Mouse (Mus musculus) MEL (cell line): ENCODE measurements around the gene Cep170b. TPM values are rescaled to one million over a fixed set of nuclear protein-coding genes. Genes with fewer than 3 reads are reported as not detected.

Experiments used
- DNase-seq: peaks from one replicate; pipeline ENCODE4 v3.0.0; 2011; ENCODE audit warnings: low read depth, low spot score
- H3K27ac ChIP-seq: 2 replicates; pipeline ENCODE4 v1.5.1; 2012; ENCODE audit warnings: low read depth, mild to moderate bottlenecking, control low read depth, low read length, moderate library complexity; ENCODE audit not compliant: control insufficient read depth
- H3K27me3 ChIP-seq, 2 experiments: fragments of 150-350 bp in 1 of 2; sonication (generic) in 1 of 2; 2 replicates each; pipeline ENCODE4 v1.6.1; 2012; ENCODE audit warnings: low read length in 2 of 2, mild to moderate bottlenecking in 2 of 2, improper control_type of control experiment in 1 of 2, moderate library complexity in 1 of 2; ENCODE audit not compliant: insufficient read depth in 2 of 2, control insufficient read depth in 1 of 2
- H3K36me3 ChIP-seq, 2 experiments: 2 replicates each; pipeline ENCODE4 v1.6.1; 2012 to 2014; ENCODE audit warnings: low read length in 2 of 2, improper control_type of control experiment in 1 of 2, inconsistent platforms in 1 of 2, mild to moderate bottlenecking in 1 of 2; ENCODE audit not compliant: insufficient read depth in 2 of 2, control insufficient read depth in 1 of 2
- H3K4me1 ChIP-seq, 2 experiments: fragments of 150-350 bp in 1 of 2; sonication (generic) in 1 of 2; 2 replicates each; pipeline ENCODE4 v1.6.1; 2012; ENCODE audit warnings: low read length in 2 of 2, improper control_type of control experiment in 1 of 2, mild to moderate bottlenecking in 1 of 2; ENCODE audit not compliant: insufficient read depth in 2 of 2, control insufficient read depth in 1 of 2
- H3K4me3 ChIP-seq, 2 experiments: fragments of 150-350 bp in 1 of 2; sonication (generic) in 1 of 2; 2 replicates each; pipeline ENCODE4 v1.5.1; 2012; ENCODE audit warnings: low read depth in 2 of 2, low read length in 2 of 2, mild to moderate bottlenecking in 2 of 2, moderate library complexity in 2 of 2, control low read depth in 1 of 2, improper control_type of control experiment in 1 of 2; ENCODE audit not compliant: control insufficient read depth in 1 of 2, insufficient read depth in 1 of 2
- H3K79me2 ChIP-seq: 2 replicates; pipeline ENCODE4 v1.6.1; 2012; ENCODE audit warnings: mild to moderate bottlenecking, low read length, moderate library complexity; ENCODE audit not compliant: control insufficient read depth, poor library complexity, insufficient read depth
- H3K9ac ChIP-seq: 2 replicates; pipeline ENCODE4 v1.6.1; 2012; ENCODE audit warnings: low read depth, mild to moderate bottlenecking, control low read depth, low read length, moderate library complexity; ENCODE audit not compliant: control insufficient read depth, poor library complexity, severe bottlenecking
- H3K9me3 ChIP-seq: fragments of 150-350 bp; sonication (generic); replicated peaks from 2 replicates; pipeline ENCODE4 v1.6.1; 2012; ENCODE audit warnings: mild to moderate bottlenecking, low read length, improper control_type of control experiment, moderate library complexity; ENCODE audit not compliant: insufficient read depth
- CHD1 ChIP-seq: IDR thresholded peaks from 2 replicates; pipeline ENCODE4 v1.6.1; 2012; ENCODE audit warnings: low read depth, mild to moderate bottlenecking, inconsistent platforms, low read length, improper control_type of control experiment
- CTCF ChIP-seq, 3 experiments: IDR thresholded peaks in 2 of 3; conservative IDR thresholded peaks in 1 of 3; 2 replicates each; pipeline ENCODE4 v1.5.1; 2011 to 2012; ENCODE audit warnings: low read length in 3 of 3, low read depth in 2 of 3, mild to moderate bottlenecking in 2 of 3, improper control_type of control experiment in 1 of 3, inconsistent platforms in 1 of 3, mixed read lengths in 1 of 3, moderate library complexity in 1 of 3; ENCODE audit not compliant: control insufficient read depth in 1 of 3, insufficient read depth in 1 of 3, poor library complexity in 1 of 3, severe bottlenecking in 1 of 3
- E2F4 ChIP-seq: IDR thresholded peaks from 2 replicates; pipeline ENCODE4 v1.6.1; 2011; ENCODE audit warnings: low read depth, low read length, improper control_type of control experiment, borderline replicate concordance
- EP300 ChIP-seq, 2 experiments: IDR thresholded peaks; 2 replicates each; pipeline ENCODE4 v1.6.1; 2011; ENCODE audit warnings: improper control_type of control experiment in 2 of 2, low read length in 2 of 2, low read depth in 1 of 2, mild to moderate bottlenecking in 1 of 2
- GATA1 ChIP-seq: IDR thresholded peaks from 2 replicates; pipeline ENCODE4 v1.6.1; 2011; ENCODE audit warnings: low read depth, low read length, improper control_type of control experiment
- JUND ChIP-seq: IDR thresholded peaks from 2 replicates; pipeline ENCODE4 v1.6.1; 2011; ENCODE audit warnings: low read depth, mild to moderate bottlenecking, improper control_type of control experiment, low read length
- MEF2A ChIP-seq: IDR thresholded peaks from 2 replicates; pipeline ENCODE4 v1.6.1; 2014; ENCODE audit warnings: low read depth, mild to moderate bottlenecking, inconsistent platforms, low read length, improper control_type of control experiment; ENCODE audit not compliant: poor library complexity, insufficient replicate concordance, severe bottlenecking; ENCODE audit errors: extremely low read depth
- NELFE ChIP-seq: IDR thresholded peaks from 2 replicates; pipeline ENCODE4 v1.6.1; 2011; ENCODE audit warnings: low read depth, low read length, improper control_type of control experiment
- POLR2A ChIP-seq, 2 experiments: IDR thresholded peaks; 2 replicates each; pipeline ENCODE4 v1.6.1; 2011 to 2012; ENCODE audit warnings: low read length in 2 of 2, mild to moderate bottlenecking in 2 of 2, control low read depth in 1 of 2, improper control_type of control experiment in 1 of 2, low read depth in 1 of 2, moderate library complexity in 1 of 2; ENCODE audit not compliant: control insufficient read depth in 1 of 2, insufficient read depth in 1 of 2, poor library complexity in 1 of 2
- POLR2AphosphoS2 ChIP-seq: IDR thresholded peaks from 2 replicates; pipeline ENCODE4 v1.6.1; 2011; ENCODE audit warnings: low read length, improper control_type of control experiment
- RAD21 ChIP-seq: IDR thresholded peaks from 2 replicates; pipeline ENCODE4 v1.6.1; 2011; ENCODE audit warnings: mild to moderate bottlenecking, low read depth, low read length, improper control_type of control experiment
- SIN3A ChIP-seq: IDR thresholded peaks from 2 replicates; pipeline ENCODE4 v1.6.1; 2012; ENCODE audit warnings: low read length, improper control_type of control experiment, inconsistent platforms
- SMC3 ChIP-seq: IDR thresholded peaks from 2 replicates; pipeline ENCODE4 v1.6.1; 2011; ENCODE audit warnings: low read depth, low read length, improper control_type of control experiment
- TAL1 ChIP-seq: IDR thresholded peaks from 2 replicates; pipeline ENCODE4 v1.6.1; 2012; ENCODE audit warnings: mild to moderate bottlenecking, inconsistent platforms, low read length, moderate library complexity, mixed read lengths
- UBTF ChIP-seq: IDR thresholded peaks from 2 replicates; pipeline ENCODE4 v1.6.1; 2012; ENCODE audit warnings: low read depth, mild to moderate bottlenecking, inconsistent platforms, low read length, improper control_type of control experiment, moderate library complexity, borderline replicate concordance; ENCODE audit not compliant: insufficient read depth
- USF1 ChIP-seq: IDR thresholded peaks from 2 replicates; pipeline ENCODE4 v1.6.1; 2014; ENCODE audit warnings: low read depth, mild to moderate bottlenecking, inconsistent platforms, low read length, improper control_type of control experiment, moderate library complexity
- ZC3H11A ChIP-seq: IDR thresholded peaks from 2 replicates; pipeline ENCODE4 v1.6.1; 2012; ENCODE audit warnings: low read depth, mild to moderate bottlenecking, inconsistent platforms, low read length, improper control_type of control experiment
- ZKSCAN1 ChIP-seq: IDR thresholded peaks from 2 replicates; pipeline ENCODE4 v1.6.1; 2012; ENCODE audit warnings: low read depth, mild to moderate bottlenecking, inconsistent platforms, low read length, improper control_type of control experiment, moderate library complexity
- polyA plus RNA-seq, 2 experiments: library from polyadenylated mRNA; stranded (reverse) in 1 of 2; unstranded in 1 of 2; fragments of >175 nt in 1 of 2; fragments of >200 nt in 1 of 2; gene quantifications; 2 replicates each; pipeline versions ENCODE4 v1.2.1 to v1.2.4; 2012; ENCODE audit warnings: low replicate concordance in 2 of 2, low read depth in 1 of 2; ENCODE audit not compliant: insufficient read length in 2 of 2, insufficient read depth in 1 of 2, missing spikeins in 1 of 2
- total RNA-seq: library from RNA; depleted of rRNA; stranded (reverse); fragments of 300-350 nt; gene quantifications from 2 replicates; pipeline ENCODE4 v1.2.3, GENCODE M21; 2012

The Cep170b gene
- total and polyA plus RNA-seq, 3 experiments: 49.7 to 64.0 TPM; not detected in 1

DNA sequence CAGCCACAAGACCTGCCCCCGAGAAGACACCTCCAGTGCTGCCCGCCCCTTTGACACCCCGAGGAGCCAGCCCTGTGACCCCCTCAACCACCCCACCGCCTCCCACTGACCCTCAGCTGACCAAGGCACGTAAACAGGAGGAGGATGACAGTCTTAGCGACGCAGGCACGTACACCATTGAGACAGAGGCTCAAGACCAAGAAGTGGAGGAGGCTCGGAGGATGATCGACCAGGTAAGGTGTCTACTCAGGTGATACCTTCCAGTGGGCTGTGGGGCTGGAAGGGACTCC lies 16.3 kb downstream of the Cep170b start:
- H3K4me3 ChIP-seq: no peak overlapping the region
- no peaks in the 10 kb centered on the region for H3K27me3 ChIP-seq
- H3K9ac ChIP-seq: no peak overlapping the region

DNA sequence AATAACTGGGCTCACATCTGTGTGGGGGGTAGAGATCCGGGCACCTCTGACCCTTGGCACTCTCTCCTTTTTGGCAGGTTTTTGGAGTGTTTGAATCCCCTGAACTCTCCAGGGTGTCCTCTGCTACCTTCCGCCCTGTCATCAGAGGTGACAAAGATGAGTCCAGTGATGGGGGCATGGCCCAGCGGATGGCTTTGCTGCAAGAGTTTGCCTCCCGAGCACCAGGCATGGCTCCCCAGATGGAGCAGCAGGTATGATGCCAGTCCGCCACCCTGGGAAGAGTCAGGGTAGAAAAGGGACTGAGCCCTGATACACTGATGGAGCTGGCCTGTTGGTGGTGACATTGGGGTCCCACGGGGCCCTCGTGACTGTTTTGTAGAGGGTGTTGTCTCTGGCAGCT lies 16.8 kb downstream of the Cep170b start:
- Histone ChIP-seq H3K9me3 (no peaks in the 10 kb centered on the region), H3K4me1 (no peaks in the 10 kb centered on the region), H3K79me2 (no peaks in the 10 kb centered on the region), H3K4me3 (no peak overlapping the region), H3K27me3 (no peaks in the 10 kb centered on the region), H3K9ac (no peak overlapping the region), H3K27ac (no peak overlapping the region), H3K36me3 (no peaks in the 10 kb centered on the region)
- DNase-seq: no peak
- TF ChIP-seq USF1: no peak
- no peak for TF ChIP-seq UBTF
- no peak for TF ChIP-seq ZC3H11A
- no peak for TF ChIP-seq RAD21
- TF ChIP-seq JUND: no peak
- TF ChIP-seq CTCF (IDR thresholded peaks at IDR 0.05 in 2 of 3, conservative IDR thresholded peaks at IDR 0.05 in 1 of 3; ENCODE audit: control insufficient read depth in 1 of 3, insufficient read depth in 1 of 3, low read depth in 2 of 3, low read length in 3 of 3, poor library complexity in 1 of 3, severe bottlenecking in 1 of 3): no peak
- TF ChIP-seq ZKSCAN1: no peak
- no peak for TF ChIP-seq TAL1
- no peak for TF ChIP-seq POLR2AphosphoS2
- TF ChIP-seq GATA1: no peak
- TF ChIP-seq NELFE: no peak
- TF ChIP-seq MEF2A: no peak
- TF ChIP-seq E2F4: no peak
- no peak for TF ChIP-seq CHD1
- no peak for TF ChIP-seq POLR2A (IDR thresholded peaks at IDR 0.05; ENCODE audit: control insufficient read depth in 1 of 2, insufficient read depth in 1 of 2, low read depth in 1 of 2, low read length in 2 of 2, poor library complexity in 1 of 2)

More for the DNA sequence above, 16.3 kb downstream of the Cep170b start:
- Histone ChIP-seq H3K9me3 (no peaks in the 10 kb centered on the region), H3K4me1 (no peaks in the 10 kb centered on the region), H3K27ac (no peak overlapping the region), H3K79me2 (no peaks in the 10 kb centered on the region), H3K36me3 (no peaks in the 10 kb centered on the region)
- no peak for TF ChIP-seq SIN3A
- no peak for TF ChIP-seq EP300 (IDR thresholded peaks at IDR 0.05; ENCODE audit: low read depth in 1 of 2, low read length in 2 of 2)
- no peak for TF ChIP-seq UBTF
- TF ChIP-seq NELFE: no peak
- no peak for TF ChIP-seq SMC3
- TF ChIP-seq GATA1: no peak
- DNase-seq: no peak
